Mouse (Mus musculus): ENCODE data around the gene Rpp21.

DNA sequence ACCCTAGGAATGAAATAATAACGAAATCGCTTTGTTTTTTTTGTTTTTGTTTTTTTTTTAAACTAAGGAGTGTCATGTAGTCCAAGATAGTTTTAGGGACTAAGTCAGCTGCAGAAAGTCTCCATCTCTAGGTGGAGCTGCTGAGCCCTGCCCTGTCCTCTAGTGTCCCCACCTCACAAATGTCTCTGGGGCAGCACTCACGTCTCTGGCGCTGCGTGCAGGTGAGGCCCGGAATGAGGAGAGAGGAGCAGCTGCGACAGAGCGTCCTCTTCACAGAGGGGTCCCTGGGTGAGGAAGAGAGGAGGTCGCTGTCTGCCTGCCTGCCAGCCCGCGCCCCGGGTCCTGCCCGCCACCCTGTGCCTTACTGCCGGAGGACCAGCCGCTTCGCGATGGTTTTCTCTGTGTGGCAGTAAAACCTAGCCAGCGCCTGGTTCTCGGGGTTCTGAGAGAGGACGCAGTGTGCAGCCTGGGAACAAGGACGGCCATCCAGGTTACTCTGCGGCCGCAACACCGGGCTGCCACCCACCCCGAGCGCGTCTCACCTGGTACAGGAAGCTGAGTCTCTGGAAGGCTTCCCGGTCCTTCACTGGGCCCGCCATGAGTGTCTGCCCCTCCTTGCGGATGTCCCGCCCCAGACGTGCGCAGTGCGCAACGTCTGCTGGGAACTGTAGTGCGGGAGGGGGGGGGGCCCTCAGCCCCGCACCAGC lies 475 bp downstream of the Rpp21 start:
- TF ChIP-seq CTCF (IDR thresholded peaks at IDR 0.05; ENCODE audit: borderline replicate concordance, extremely low read depth, insufficient read depth, insufficient read length) (peak; percentile 66; the same call in 1 of the 2 replicates), POLR2A (IDR thresholded peaks at IDR 0.05; ENCODE audit: borderline replicate concordance, extremely low read depth, insufficient read depth, insufficient read length, poor library complexity, severe bottlenecking) (peak; percentile 49; the same call in 1 of the 2 replicates)

All from brain, embryonic 14.5 days (tissue).